Mouse (Mus musculus) inflammation-experienced regulatory T-cells, adult 6 months (primary cell): ENCODE measurements around the gene Ak5. TPM values are rescaled to one million over a fixed set of nuclear protein-coding genes. Genes with fewer than 3 reads are reported as not detected.

Experiments
- ATAC-seq: one replicate; pipeline ENCODE4 v1.8.0; 2017
- polyA plus RNA-seq, 3 experiments: library from polyadenylated mRNA; unstranded; fragments of 100-300 nt; shearing (Covaris generic); gene quantifications; one replicate each; pipeline ENCODE4 v1.2.1; 2017

The Ak5 gene
- polyA plus RNA-seq, 3 experiments from 2014 or later, result 0.09 TPM; not detected in 2

DNA sequence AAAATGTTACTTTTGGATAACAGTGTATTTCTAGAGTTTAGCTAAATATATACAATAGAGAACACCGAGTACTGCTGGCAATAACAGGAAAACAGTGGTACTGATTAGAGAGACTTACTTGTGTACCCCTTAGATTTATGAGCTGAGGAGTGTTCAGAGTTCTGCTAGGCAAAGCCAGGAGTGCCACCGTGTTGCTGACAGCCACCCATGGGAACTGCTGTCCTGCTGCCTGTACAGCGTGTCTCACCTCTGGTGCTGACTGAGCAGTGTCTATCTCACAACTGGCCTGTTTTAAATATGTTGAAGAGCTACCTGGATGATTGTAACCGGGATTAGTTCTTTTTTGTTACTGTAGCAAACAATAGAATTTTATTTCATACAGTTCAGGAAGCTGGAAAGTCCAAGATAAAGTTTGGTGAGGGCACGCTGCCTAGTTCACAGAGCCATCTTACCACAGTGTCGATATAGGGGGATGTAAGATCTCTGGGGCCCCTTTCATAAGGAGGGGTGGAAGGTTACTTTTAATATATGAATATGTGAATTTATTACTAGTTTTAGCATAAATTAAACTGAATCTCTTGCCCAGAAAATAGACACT lies 103.5 kb downstream of the Ak5 start:
- no peak for ATAC-seq

- ATAC-seq, result no peak
Observed at GRCm38 (mm10) chr3:152563833-152564232, 104.3 kb downstream of the Ak5 start.

GRCm38 (mm10) chr3:152561708-152562107 lies 106.5 kb downstream of the Ak5 start:
- no peak for ATAC-seq

DNA sequence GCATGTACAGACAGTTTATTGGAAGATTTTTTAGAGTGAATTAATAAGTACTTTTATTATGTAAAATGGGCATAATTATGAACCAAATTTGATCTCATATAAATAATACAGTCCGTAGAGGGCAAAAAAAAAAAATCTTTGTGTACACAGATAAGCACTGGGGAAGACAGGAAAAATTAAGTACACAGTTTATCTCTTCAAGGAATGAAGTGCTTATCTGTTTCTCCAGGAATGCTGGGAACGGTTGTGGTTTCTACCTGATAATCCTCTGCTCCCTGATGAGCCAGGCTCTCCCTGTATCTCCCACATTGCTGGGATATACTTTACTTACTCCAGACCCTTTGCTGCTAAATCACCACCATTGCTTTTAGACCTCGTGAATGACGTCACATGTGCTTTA lies 108.9 kb downstream of the Ak5 start:
- no peak for ATAC-seq

DNA sequence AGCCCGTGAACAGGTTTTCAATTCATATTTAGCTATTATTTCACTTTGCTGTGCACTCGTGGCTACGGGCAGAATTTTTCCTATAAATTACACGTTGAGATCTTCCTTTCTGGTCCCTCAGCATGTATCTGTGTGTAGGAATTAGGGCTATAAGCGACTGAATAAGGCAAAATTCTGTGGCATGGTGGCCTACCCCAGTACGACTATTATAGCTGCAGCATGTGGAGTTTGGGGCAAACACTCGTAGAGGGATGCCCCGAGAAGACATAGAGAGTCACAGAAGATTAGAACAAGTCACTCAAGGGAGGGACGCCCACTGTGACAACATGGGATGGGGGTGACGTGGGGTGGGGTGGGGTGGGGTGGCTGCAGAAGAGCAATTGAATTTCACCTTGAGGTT lies 110.1 kb downstream of the Ak5 start:
- no peak for ATAC-seq

- ATAC-seq, result no peak
Observed at GRCm38 (mm10) chr3:152557659-152558058, 110.5 kb downstream of the Ak5 start.

GRCm38 (mm10) chr3:152556919-152557318 lies 111.2 kb downstream of the Ak5 start:
- ATAC-seq, result no peak

DNA sequence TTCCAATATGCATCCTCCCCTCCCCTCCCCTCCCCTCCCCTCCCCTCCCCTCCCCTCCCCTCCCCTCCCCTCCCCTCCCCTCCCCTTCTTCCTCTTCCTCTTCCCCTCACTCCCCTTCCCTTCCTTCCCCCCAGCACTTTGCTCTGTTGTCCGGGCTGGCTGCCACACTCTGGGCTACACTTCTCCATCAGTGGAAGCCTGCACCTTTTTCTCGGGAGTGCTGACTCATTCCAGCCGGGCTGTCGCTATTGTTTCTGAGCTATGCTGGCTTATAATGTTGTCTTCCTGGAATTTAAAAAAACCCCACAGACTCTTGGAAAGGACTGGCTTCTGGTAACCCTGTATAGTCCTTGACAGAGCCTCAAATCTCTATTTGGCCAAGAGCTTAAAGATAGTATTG lies 111.7 kb downstream of the Ak5 start:
- ATAC-seq, result no peak

DNA sequence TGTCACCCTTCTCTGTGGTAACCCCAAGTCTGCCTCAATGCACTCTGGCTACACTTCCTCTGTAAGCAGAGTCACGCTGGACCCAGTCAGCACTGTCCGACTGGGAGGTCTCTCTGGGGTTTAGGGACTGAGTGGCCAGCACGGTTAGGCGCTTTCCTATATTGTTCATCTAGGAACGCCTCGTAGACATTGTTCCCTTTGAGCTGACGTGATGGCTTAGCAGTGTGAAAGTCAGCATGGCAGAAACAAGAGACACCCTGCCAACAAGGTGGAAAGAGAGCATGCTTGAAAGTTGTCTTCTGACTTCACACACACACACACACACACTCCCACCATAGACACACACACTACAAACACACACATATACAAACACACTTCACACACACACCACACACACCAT lies 112.9 kb downstream of the Ak5 start:
- ATAC-seq, result no peak

DNA sequence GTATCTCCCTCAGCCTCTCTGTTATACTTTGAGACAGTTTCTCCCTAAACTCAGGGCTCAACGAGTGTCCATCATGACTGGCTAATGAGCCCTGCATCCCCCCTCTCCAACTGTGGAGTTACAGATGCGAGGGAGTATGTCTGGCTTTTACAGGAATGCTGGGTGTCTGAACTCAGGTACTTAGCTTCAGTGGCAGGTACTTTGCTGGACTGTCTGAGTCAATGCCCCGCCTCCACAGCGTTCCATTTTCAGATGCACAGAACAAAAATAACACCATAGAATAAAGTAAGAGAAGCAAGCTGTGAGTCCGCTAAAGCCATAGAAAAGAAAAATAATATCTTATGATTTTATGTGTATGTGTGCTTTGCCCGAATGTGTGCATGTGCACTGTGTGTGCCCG lies 113.8 kb downstream of the Ak5 start:
- no peak for ATAC-seq

DNA sequence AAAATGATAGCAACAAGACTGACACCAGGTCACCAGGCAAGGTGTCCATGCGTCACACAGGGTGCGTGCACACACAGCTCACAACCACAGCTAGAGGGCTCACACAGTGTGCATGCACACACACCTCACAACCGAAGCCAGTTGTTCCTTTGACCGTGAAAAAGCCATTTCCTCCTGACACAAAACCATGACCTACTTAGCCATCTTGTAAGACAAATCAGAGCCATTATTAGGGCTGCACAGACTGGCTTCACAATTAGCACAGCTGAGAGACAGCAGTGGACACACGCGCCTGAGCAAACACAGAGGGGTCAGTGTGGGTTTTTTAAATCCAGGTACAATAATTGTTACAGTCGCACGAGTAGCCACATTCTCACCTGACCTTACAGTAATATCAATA lies 115.5 kb downstream of the Ak5 start:
- no peak for ATAC-seq

- no peak for ATAC-seq
Observed at GRCm38 (mm10) chr3:152550528-152551115, 117.5 kb downstream of the Ak5 start.

- ATAC-seq, result no peak
Observed at GRCm38 (mm10) chr3:152550031-152550430, 118.1 kb downstream of the Ak5 start.

DNA sequence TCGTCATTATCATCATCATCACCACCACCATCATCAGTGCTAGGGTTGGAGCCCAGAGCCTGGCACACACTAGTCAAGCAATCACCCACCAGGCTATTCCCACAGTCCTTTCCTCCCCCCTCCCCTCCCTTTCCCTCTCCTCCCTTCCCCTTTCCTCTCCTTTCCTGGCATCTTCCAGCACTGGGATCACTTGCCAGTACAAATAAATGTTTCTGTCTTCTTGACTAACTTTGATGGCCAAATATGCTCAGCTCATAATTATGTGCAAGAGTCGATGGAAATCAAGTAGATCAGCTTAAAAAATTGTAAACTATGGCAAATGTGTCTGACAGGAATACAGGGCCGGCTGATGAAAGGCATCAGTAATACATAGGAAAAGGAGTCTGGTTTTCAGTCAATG lies 123.2 kb downstream of the Ak5 start:
- no peak for ATAC-seq

DNA sequence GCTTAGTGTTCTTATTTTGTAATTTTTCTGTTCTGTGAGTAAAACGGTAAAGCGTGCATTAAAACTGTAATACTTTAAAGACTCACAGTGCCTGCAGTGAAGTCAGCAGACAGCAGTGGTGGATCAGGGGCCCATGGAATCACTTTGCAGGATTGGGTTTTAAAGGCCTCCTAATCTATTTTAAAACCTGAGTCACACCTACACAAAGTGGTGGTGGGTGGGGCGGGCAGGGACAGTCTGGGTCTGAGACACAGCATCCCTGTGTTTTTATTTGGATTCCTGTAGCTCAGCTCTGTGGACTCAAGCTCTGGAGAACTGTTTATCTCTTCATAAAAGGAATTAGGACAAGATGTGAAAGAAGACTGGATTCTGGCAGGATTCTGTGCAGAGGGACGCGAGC lies 125.9 kb downstream of the Ak5 start:
- no peak for ATAC-seq

GRCm38 (mm10) chr3:152530344-152530743 lies 137.8 kb downstream of the Ak5 start:
- no peak for ATAC-seq

GRCm38 (mm10) chr3:152529058-152529972 lies 138.8 kb downstream of the Ak5 start:
- ATAC-seq, result no peak

- ATAC-seq, result no peak
Observed at GRCm38 (mm10) chr3:152526721-152527120, 141.4 kb downstream of the Ak5 start.

- no peak for ATAC-seq
Observed at GRCm38 (mm10) chr3:152523315-152523638, 144.9 kb downstream of the Ak5 start.

DNA sequence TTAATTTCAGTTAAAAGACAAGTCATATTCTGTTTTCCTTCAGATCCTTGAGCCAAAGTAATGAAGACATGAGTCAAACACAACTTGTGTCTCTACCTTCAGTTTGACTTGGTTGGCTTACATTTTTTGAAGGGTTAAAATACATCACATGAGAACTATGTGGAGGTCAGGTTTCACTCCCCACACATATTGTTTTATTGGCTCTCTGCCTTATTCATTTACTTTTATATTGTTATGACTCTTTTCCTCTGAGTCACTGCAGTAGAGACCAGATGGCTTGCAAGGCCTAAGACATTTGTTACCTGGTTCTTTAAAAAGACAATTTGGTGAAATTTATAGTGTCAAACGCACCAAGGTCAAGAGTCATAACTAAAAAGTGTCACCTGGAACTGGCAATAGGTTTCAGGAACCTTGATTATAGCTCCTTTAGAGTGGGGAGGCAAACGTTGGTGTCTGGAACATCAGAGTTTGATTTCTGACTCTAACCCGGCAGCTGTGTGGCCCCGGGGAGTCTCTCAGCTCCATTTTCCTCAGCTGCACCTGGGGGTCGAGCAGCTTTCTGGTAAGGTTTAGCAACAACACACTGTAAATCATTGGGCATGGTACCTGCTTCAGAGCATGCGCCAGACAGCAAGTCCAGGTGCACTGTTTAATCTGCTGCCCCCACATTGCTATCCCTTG lies 145.4 kb downstream of the Ak5 start:
- ATAC-seq, result no peak

GRCm38 (mm10) chr3:152521054-152521453 lies 147.1 kb downstream of the Ak5 start:
- no peak for ATAC-seq

- no peak for ATAC-seq
Observed at GRCm38 (mm10) chr3:152520074-152520473, 148.1 kb downstream of the Ak5 start.

- no peak for ATAC-seq
Observed at GRCm38 (mm10) chr3:152519556-152519955, 148.6 kb downstream of the Ak5 start.
